Mouse (Mus musculus): ENCODE data around the gene Ngly1.

Ngly1 gene

DNA sequence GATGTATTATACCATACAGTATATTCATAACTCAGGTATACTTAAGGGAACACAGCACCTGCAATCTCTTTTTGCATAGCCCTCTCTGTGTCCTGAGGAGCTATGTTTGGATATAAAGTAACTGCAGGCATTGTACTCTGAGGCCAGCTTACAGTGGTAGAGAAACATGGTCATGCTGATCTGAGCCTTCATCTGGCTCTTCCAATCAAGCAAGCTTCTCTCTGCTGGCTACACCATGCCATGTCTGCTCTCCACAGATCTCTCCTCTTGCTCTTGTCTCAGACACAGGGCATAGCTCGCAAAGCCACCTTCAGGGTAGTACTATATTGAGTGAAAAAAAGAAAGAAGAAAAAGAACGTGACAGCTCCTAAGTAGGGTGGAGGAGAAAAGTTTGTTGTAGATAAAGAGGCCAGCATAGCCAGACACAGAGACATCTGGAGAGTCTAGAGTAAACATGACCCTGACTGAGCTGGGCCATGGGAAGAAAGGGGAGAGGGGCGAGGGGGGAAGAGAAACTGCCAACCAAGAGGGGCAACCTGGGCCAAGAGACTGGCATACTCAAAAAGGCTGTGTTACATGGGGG is 86.8 kb downstream of the Ngly1 start:
- DNase-seq: no peak

DNA sequence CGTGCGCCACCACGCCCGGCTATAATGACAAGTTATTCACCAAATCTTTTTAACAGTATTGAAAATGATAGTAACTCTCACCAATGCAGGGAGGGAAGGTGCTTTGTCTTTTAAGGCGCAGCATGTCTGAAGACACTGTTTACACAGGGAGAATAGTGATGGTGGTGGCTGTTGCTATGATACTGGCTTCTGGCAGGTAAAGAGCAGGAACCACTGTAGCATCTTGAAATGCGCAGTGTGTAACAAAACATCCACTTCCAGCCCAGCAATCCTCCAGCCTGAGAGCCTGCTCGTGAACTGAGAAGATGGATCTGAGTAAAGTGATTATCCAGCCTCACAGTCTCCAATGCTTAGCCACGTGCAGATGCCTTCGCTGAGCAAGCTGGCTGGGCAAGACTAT is 98.4 kb downstream of the Ngly1 start:
- DNase-seq: no peak

DNA sequence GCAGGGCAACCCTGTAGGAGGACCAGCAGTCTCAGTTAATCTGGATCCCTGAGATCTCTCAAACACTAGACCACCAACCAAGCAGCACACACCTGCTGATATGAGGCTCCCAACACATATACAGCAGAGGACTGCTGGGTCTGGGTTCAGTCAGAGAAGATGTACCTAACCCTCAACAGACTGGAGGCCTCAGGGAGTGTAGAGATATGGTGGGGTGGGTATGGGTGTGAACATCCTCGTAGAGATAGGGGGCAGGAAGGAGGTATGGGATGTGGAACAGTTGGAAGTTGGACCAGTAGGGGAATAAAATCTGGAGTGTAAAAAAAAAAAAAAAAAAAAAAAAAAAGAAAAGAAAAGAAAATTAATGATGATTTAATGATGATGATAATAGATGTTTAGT is 110.6 kb downstream of the Ngly1 start:
- DNase-seq: no peak
